Mouse (Mus musculus): Measurements from ENCODE around the gene Olfr218.

- TF ChIP-seq CTCF (conservative IDR thresholded peaks at IDR 0.05; ENCODE audit: insufficient read depth, insufficient read length, low read depth, low read length) (no peak), POLR2A (IDR thresholded peaks at IDR 0.05; ENCODE audit: low read depth, low read length) (no peak)
These were observed 23.3 kb upstream of the Olfr218 start for GRCm38 (mm10) chr1:173174154-173174842.
